In the genomic region with DNA sequence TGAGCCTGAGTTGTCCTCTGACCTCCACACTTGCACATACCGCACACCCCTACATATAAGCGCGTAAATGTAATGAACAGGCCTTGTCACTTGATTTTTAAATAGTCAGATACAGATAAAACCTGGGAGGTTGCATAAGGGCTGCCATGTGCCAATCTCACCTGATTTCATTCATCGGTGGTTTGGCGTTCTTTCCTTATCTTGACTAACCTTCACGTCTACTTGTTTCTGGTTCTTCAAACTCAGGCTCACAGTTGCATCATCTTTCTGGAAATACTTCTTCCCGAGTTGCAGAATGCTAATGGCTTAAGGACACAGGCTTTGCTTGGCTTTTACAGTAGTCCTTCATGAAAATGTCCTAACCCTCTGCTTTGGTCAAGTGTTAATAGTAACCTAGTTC, we compare ENCODE assay signal across 31 mouse cellular contexts.
DNase-seq lines count a peak whose midpoint lies in the region; ATAC-seq lines count a peak whose summit lies in the region.
"Had no signal": no experiment of that assay in that cellular context is flagged by ENCODE, and none has a peak within 500 bp of the region (broad histone marks: within the 10 kb centered on the region; RNA-seq: fewer than 3 reads in every experiment).

No protein-coding gene starts in this region.

- H3K9ac ChIP-seq in heart, embryonic 11.5 days (ENCODE audit: low read depth, low read length), result no peak overlapping the region
- H3K9ac ChIP-seq in neural tube, embryonic 15.5 days (replicated peaks), result no peak overlapping the region
- H3K9ac ChIP-seq: embryonic facial prominence, embryonic 13.5 days; forebrain, embryonic 13.5 days; heart, embryonic 13.5 days; hindbrain, embryonic 14.5 days had no signal

- no peaks in the 10 kb centered on the region for H3K36me3 ChIP-seq in heart, embryonic 10.5 days
- no peaks in the 10 kb centered on the region for H3K36me3 ChIP-seq in heart, embryonic 11.5 days (ENCODE audit: control insufficient read depth, insufficient read depth, low read length)
- no peaks in the 10 kb centered on the region for H3K36me3 ChIP-seq in neural tube, embryonic 15.5 days
- H3K36me3 ChIP-seq: embryonic facial prominence, embryonic 10.5 days; embryonic facial prominence, embryonic 13.5 days; forebrain, embryonic 10.5 days; heart, embryonic 13.5 days had no signal

- H3K4me2 ChIP-seq in heart, embryonic 11.5 days, result no peak overlapping the region
- no peak overlapping the region for H3K4me2 ChIP-seq in neural tube, embryonic 15.5 days
- H3K4me2 ChIP-seq: embryonic facial prominence, embryonic 13.5 days; forebrain, embryonic 13.5 days; heart, embryonic 13.5 days; hindbrain, embryonic 14.5 days had no signal

- 84% methylated on average over 7 of the region's 7 CpGs for WGBS in heart, embryonic 10.5 days
- 75% methylated on average over 7 of the region's 7 CpGs for WGBS in heart, embryonic 11.5 days (ENCODE audit: insufficient replicate concordance)
- 93% methylated on average over 7 of the region's 7 CpGs for WGBS in neural tube, embryonic 15.5 days

- ATAC-seq in heart, embryonic 11.5 days (replicated peaks; ENCODE audit: insufficient number of reproducible peaks, low FRiP score, low TSS enrichment), result no peak
- ATAC-seq in megakaryocyte progenitor cell, adult 5-6 weeks (replicated peaks; ENCODE audit: poor library complexity), result peak; percentile 44; the same call in 1 of the 2 replicates
- ATAC-seq in neural tube, embryonic 15.5 days (ENCODE audit: low FRiP score), result no peak
- ATAC-seq: forebrain, embryonic 13.5 days; forebrain, embryonic 16.5 days had no signal

- no peaks in the 10 kb centered on the region for H3K4me1 ChIP-seq in heart, embryonic 10.5 days
- H3K4me1 ChIP-seq in heart, embryonic 11.5 days (ENCODE audit: control insufficient read depth, insufficient read depth, low read length), result no peaks in the 10 kb centered on the region
- no peaks in the 10 kb centered on the region for H3K4me1 ChIP-seq in neural tube, embryonic 15.5 days
- H3K4me1 ChIP-seq: embryonic facial prominence, embryonic 10.5 days; embryonic facial prominence, embryonic 13.5 days; forebrain, embryonic 10.5 days; heart, embryonic 13.5 days had no signal

- H3K27ac ChIP-seq in heart, embryonic 10.5 days, result no peak overlapping the region
- H3K27ac ChIP-seq in heart, embryonic 11.5 days (ENCODE audit: low read depth, low read length), result no peak overlapping the region
- H3K27ac ChIP-seq in neural tube, embryonic 15.5 days (replicated peaks), result no peak overlapping the region
- H3K27ac ChIP-seq: embryonic facial prominence, embryonic 10.5 days; embryonic facial prominence, embryonic 13.5 days; forebrain, embryonic 10.5 days; forebrain, embryonic 13.5 days; heart, embryonic 13.5 days; hindbrain, embryonic 14.5 days had no signal

- H3K4me3 ChIP-seq in heart, embryonic 10.5 days, result no peak overlapping the region
- H3K4me3 ChIP-seq in heart, embryonic 11.5 days (ENCODE audit: low read depth, low read length), result no peak overlapping the region
- H3K4me3 ChIP-seq in neural tube, embryonic 15.5 days (replicated peaks), result no peak overlapping the region
- H3K4me3 ChIP-seq: embryonic facial prominence, embryonic 10.5 days; embryonic facial prominence, embryonic 13.5 days; erythroblast, embryonic 14.5 days; forebrain, embryonic 10.5 days; forebrain, embryonic 13.5 days; heart, embryonic 13.5 days had no signal

- no peaks in the 10 kb centered on the region for H3K9me3 ChIP-seq in heart, embryonic 10.5 days
- no peaks in the 10 kb centered on the region for H3K9me3 ChIP-seq in heart, embryonic 11.5 days (replicated peaks; ENCODE audit: control insufficient read depth, low read length)
- H3K9me3 ChIP-seq in neural tube, embryonic 15.5 days (replicated peaks), result no peaks in the 10 kb centered on the region
- H3K9me3 ChIP-seq: embryonic facial prominence, embryonic 10.5 days; embryonic facial prominence, embryonic 13.5 days; forebrain, embryonic 10.5 days; forebrain, embryonic 13.5 days; G1E; heart, embryonic 13.5 days had no signal

- DNase-seq in heart, embryonic 10.5 days (ENCODE audit: low spot score), result peak; percentile 48
- DNase-seq in lung, postnatal 25 days (ENCODE audit: low spot score), result peak; percentile 15
- no peak for DNase-seq in lung, postnatal 14 days
- peak; percentile 68 for DNase-seq in fat pad, adult 2 months (ENCODE audit: extremely low read depth, low read depth, low spot score)
- no peak for DNase-seq in urinary bladder, adult 2 months (ENCODE audit: low spot score)
- DNase-seq: adrenal gland, adult 2 months; adrenal gland, postnatal 14 days; B cell, adult 2 months; cerebellum, adult 11-12 months; cerebellum, adult 8-10 months; cerebellum, postnatal 10 days; cerebellum, postnatal 36 days; embryo, embryonic 11 days; gastrocnemius, postnatal 10 days; gastrocnemius, postnatal 36 days; heart, adult 11 months; heart, postnatal 14 days; heart, postnatal 4 days had no signal

- H3K27me3 ChIP-seq in heart, embryonic 10.5 days (ENCODE audit: insufficient read depth, poor library complexity, severe bottlenecking), result no peaks in the 10 kb centered on the region
- H3K27me3 ChIP-seq in heart, embryonic 11.5 days (ENCODE audit: control insufficient read depth, insufficient read depth, low read length), result no peaks in the 10 kb centered on the region
- H3K27me3 ChIP-seq in neural tube, embryonic 15.5 days (replicated peaks), result no peaks in the 10 kb centered on the region
- H3K27me3 ChIP-seq: CH12.LX; embryonic facial prominence, embryonic 13.5 days; forebrain, embryonic 13.5 days; heart, embryonic 13.5 days had no signal

Comparison
In these comparisons a context has a peak if more than half of its experiments do, and no peak if none do; other contexts are left out.
1. DNase-seq: peak in heart, embryonic 10.5 days (single experiment), lung, postnatal 25 days (single experiment) and fat pad, adult 2 months (single experiment); none in lung, postnatal 14 days (single experiment) and urinary bladder, adult 2 months (single experiment).